ENCODE assay signal across 10 mouse cellular contexts in genomic region chr7:109578880-109579584, GRCm38 (mm10).
DNase-seq lines count a peak whose midpoint lies in the region; ATAC-seq lines count a peak whose summit lies in the region.
"Had no signal": no experiment of that assay in that cellular context is flagged by ENCODE, and none has a peak within 500 bp of the region (broad histone marks: within the 10 kb centered on the region; RNA-seq: fewer than 3 reads in every experiment).

No protein-coding gene starts in this region.

- H3K36me3 ChIP-seq in lung, embryonic 16.5 days (ENCODE audit: control insufficient read depth, insufficient read depth, low read length): no peaks in the 10 kb centered on the region
- no peaks in the 10 kb centered on the region for H3K36me3 ChIP-seq in hindbrain, embryonic 14.5 days (replicated peaks; ENCODE audit: control insufficient read depth, insufficient read depth)
- no peaks in the 10 kb centered on the region for H3K36me3 ChIP-seq in neural tube, embryonic 15.5 days

- WGBS in lung, embryonic 16.5 days: 63% methylated on average over 2 of the region's 2 CpGs
- WGBS in hindbrain, embryonic 14.5 days: 33% methylated on average over 2 of the region's 2 CpGs
- 16% methylated on average over 2 of the region's 2 CpGs for WGBS in neural tube, embryonic 15.5 days

- H3K9me3 ChIP-seq in lung, embryonic 16.5 days (ENCODE audit: control insufficient read depth, low read length): no peaks in the 10 kb centered on the region
- H3K9me3 ChIP-seq in hindbrain, embryonic 14.5 days (ENCODE audit: control insufficient read depth, low read length): no peaks in the 10 kb centered on the region
- no peaks in the 10 kb centered on the region for H3K9me3 ChIP-seq in neural tube, embryonic 15.5 days (replicated peaks)

- no peaks in the 10 kb centered on the region for H3K27me3 ChIP-seq in lung, embryonic 16.5 days (ENCODE audit: control insufficient read depth, insufficient read depth, low read depth, low read length)
- H3K27me3 ChIP-seq in hindbrain, embryonic 14.5 days (ENCODE audit: control insufficient read depth, insufficient read depth, low read length): no peaks in the 10 kb centered on the region
- H3K27me3 ChIP-seq in neural tube, embryonic 15.5 days (replicated peaks): no peaks in the 10 kb centered on the region

- no peak for DNase-seq in frontal cortex, postnatal 10 days (ENCODE audit: low spot score in 2 of 2)
- DNase-seq in lung, postnatal 4 days: no peak
- DNase-seq in hindbrain, embryonic 14.5 days (ENCODE audit: low spot score): no peak
- no peak for DNase-seq in gastrocnemius, postnatal 4 days (ENCODE audit: low spot score in 2 of 2)
- DNase-seq: cerebellum, postnatal 25 days; spleen, adult 18-20 months had no signal

- ATAC-seq in frontal cortex, adult (ENCODE audit: low TSS enrichment): peak; percentile 50; the same call in 1 of the 2 replicates
- ATAC-seq in lung, embryonic 16.5 days (ENCODE audit: low read depth): no peak
- no peak for ATAC-seq in hindbrain, embryonic 14.5 days (ENCODE audit: low FRiP score)
- ATAC-seq in neural tube, embryonic 15.5 days (ENCODE audit: low FRiP score): no peak
- no peak for ATAC-seq in monocyte, adult 5-6 weeks (replicated peaks; ENCODE audit: insufficient number of reproducible peaks, low FRiP score, low TSS enrichment, poor library complexity, severe bottlenecking)

- H3K4me2 ChIP-seq in lung, embryonic 16.5 days (ENCODE audit: low read depth, low read length): no peak overlapping the region
- no peak overlapping the region for H3K4me2 ChIP-seq in hindbrain, embryonic 14.5 days (replicated peaks)
- no peak overlapping the region for H3K4me2 ChIP-seq in neural tube, embryonic 15.5 days

- H3K4me1 ChIP-seq in lung, embryonic 16.5 days (replicated peaks; ENCODE audit: control insufficient read depth, insufficient read depth, low read length): peaks cover 37% of the 10 kb centered on the region
- H3K4me1 ChIP-seq in hindbrain, embryonic 14.5 days (replicated peaks; ENCODE audit: control insufficient read depth, insufficient read depth, low read length): peaks cover 27% of the 10 kb centered on the region
- peaks cover 31% of the 10 kb centered on the region for H3K4me1 ChIP-seq in neural tube, embryonic 15.5 days

- no peak overlapping the region for H3K4me3 ChIP-seq in lung, embryonic 16.5 days (ENCODE audit: low read length)
- H3K4me3 ChIP-seq in hindbrain, embryonic 14.5 days (replicated peaks; ENCODE audit: low read length): no peak overlapping the region
- H3K4me3 ChIP-seq in neural tube, embryonic 15.5 days (replicated peaks): no peak overlapping the region

- no peak overlapping the region for H3K9ac ChIP-seq in lung, embryonic 16.5 days (ENCODE audit: low read length)
- no peak overlapping the region for H3K9ac ChIP-seq in hindbrain, embryonic 14.5 days
- no peak overlapping the region for H3K9ac ChIP-seq in neural tube, embryonic 15.5 days (replicated peaks)

- peak overlapping the region; percentile 72 for H3K27ac ChIP-seq in lung, embryonic 16.5 days (ENCODE audit: low read length)
- peak overlapping the region; percentile 43 for H3K27ac ChIP-seq in hindbrain, embryonic 14.5 days
- 0 out of 2 replicates have a peak overlapping the region, but pooled peaks have one; percentile 39 for H3K27ac ChIP-seq in neural tube, embryonic 15.5 days (replicated peaks)
